Mouse (Mus musculus) ES-E14 (cell line): ENCODE data around the gene Epb41l5.

ENCODE experiments used
- MAFK ChIP-seq: IDR thresholded peaks from 2 replicates; pipeline ENCODE4 v1.6.1; 2014; ENCODE audit warnings: mild to moderate bottlenecking, low read depth, low read length, inconsistent platforms; ENCODE audit not compliant: insufficient read depth
- ZC3H11A ChIP-seq: IDR thresholded peaks from 2 replicates; pipeline ENCODE4 v1.6.1; 2012; ENCODE audit warnings: low read depth, mild to moderate bottlenecking, inconsistent platforms, low read length, borderline replicate concordance
- ZNF384 ChIP-seq: IDR thresholded peaks from 2 replicates; pipeline ENCODE4 v1.6.1; 2012; ENCODE audit warnings: low read depth, low read length, inconsistent platforms

- TF ChIP-seq ZC3H11A = no peak
- no peak for TF ChIP-seq MAFK
- TF ChIP-seq ZNF384 = no peak
Measured at GRCm38 (mm10) chr1:119641090-119641812, 7.5 kb downstream of the Epb41l5 start.
